Mouse (Mus musculus) heart, adult 9 months (tissue): ENCODE measurements at regions not wholly inside any gene's neighbourhood (a gene's known extent, or its start where the extent isn't known, plus 50 kb on each side); places are given as distances from the start of the nearest gene placed in this dataset.

Experiments
- DNase-seq, 2 experiments: peaks; one replicate each; pipeline ENCODE4 v3.0.0; 2022; ENCODE audit warnings: low spot score in 2 of 2

DNA sequence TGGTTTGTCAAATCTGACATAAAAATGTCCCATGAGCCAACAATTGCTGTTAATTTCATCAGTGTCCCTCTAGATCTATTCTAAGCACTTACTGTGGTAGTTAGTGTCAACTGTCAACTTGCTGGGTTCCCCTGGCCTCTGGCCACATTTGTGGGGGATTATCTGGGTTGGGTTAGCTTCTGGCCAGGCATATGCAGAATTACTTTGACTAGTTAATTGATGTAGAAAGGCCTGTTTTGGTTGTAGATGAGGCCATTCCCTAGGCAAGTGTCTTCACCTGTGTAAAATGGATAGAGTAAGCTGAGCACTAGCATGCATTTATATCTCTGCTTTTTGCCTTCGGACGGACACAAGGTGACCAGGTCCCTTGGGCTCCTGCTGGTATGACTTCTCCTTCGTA lies 283.9 kb downstream of the 1810013L24Rik start:
- DNase-seq, result no peak

GRCm38 (mm10) chr16:9115548-9115947 lies 285.6 kb downstream of the 1810013L24Rik start:
- DNase-seq, result no peak

DNA sequence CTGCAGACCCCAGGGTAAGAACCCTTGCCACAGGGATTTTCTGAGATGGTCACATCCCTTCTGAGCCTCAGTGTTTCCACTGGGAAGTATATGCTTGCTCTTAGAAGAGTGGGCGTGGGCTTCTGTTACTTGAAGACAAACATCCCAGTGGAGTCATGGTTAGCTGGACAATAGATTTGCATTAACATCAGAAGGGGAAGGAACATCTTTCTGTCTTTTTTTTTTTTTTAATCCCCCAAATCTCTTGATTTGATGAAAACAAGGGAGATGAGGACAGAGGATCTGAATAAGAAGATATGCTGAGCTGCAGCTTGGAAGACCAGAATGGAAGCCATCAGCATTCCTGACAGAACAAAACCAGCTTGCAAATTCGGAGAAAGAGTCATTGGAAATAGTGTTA lies 291.7 kb downstream of the 1810013L24Rik start:
- no peak for DNase-seq

GRCm38 (mm10) chr16:9132113-9132512 lies 302.2 kb downstream of the 1810013L24Rik start:
- no peak for DNase-seq

GRCm38 (mm10) chr16:9132778-9133177 lies 302.9 kb downstream of the 1810013L24Rik start:
- no peak for DNase-seq

- DNase-seq, result no peak
Measured at GRCm38 (mm10) chr16:9135377-9135776, 305.5 kb downstream of the 1810013L24Rik start.

GRCm38 (mm10) chr16:9138552-9139224 lies 308.8 kb downstream of the 1810013L24Rik start:
- no peak for DNase-seq

DNA sequence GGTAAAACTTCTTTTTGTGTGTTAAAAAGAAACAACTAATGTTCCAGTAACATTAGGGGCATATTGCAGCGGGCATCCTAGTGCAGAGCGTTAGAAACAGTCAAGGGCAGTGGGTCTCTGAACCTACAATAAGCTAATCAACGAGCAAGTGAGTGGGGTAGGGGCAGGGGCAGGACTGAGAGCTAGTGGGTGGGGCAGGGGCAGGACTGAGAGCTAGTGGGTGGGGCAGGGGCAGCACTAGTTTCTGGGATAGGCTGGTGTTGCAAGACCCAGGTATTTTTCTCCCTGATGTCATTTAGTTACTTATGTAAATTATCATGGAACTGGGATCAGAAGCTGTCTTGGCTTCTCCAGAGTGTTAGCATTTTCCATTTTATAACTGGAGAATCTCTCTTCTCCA lies 309.5 kb downstream of the 1810013L24Rik start:
- no peak for DNase-seq

- DNase-seq, result no peak
Measured at GRCm38 (mm10) chr16:9149209-9150135, 319.6 kb downstream of the 1810013L24Rik start.

- no peak for DNase-seq
Measured at GRCm38 (mm10) chr16:9151936-9152335, 322.0 kb downstream of the 1810013L24Rik start.

DNA sequence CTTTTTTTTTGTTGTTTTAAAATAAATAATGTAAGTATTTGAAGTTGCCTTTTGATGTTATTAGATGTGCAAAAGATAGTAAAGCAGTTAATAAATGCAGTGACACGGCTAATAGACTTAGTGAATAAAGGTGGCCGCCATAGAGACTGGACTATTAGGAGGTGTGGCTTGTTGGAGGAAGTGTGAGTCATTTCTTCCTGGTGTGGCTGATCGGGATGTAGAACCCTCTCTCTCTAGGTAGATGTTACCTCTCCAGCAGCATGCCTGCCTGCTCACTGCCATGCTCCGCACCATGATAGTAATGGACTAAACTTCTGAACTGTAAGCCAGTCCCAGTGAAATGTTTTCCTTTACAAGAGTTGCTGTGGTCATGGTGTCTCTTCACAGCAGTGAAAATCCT lies 323.6 kb downstream of the 1810013L24Rik start:
- DNase-seq, result no peak

GRCm38 (mm10) chr16:9165763-9166310 lies 335.9 kb downstream of the 1810013L24Rik start:
- DNase-seq, result peak; percentile 2 to 34

- no peak for DNase-seq
Measured at GRCm38 (mm10) chr16:9176402-9176801, 346.5 kb downstream of the 1810013L24Rik start.

GRCm38 (mm10) chr16:9195821-9196220 lies 365.9 kb downstream of the 1810013L24Rik start:
- no peak for DNase-seq

GRCm38 (mm10) chr16:9198903-9199532 lies 369.1 kb downstream of the 1810013L24Rik start:
- no peak for DNase-seq

GRCm38 (mm10) chr16:9208602-9209001 lies 378.7 kb downstream of the 1810013L24Rik start:
- DNase-seq, result no peak

DNA sequence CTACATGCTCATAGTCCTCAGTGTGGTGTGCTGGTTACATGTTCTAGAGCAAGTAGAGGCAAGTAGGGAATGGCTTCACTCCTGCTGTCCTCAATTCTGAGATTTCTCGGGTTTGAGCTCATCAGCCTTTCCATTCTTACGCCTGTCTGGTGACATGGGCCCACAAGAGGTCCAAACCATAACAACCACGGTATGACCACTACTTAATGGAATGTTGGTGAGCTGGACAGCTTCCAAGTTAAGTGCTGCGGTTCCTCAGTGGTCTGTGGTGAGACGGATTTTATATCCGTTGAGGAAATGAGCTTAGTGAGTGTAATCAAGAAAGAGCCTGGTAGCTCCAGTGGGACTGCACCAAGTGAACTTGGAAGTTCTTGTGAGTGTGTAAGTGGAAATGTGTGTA lies 381.6 kb downstream of the 1810013L24Rik start:
- DNase-seq, result no peak

- DNase-seq, result no peak
Measured at GRCm38 (mm10) chr16:9215131-9215530, 385.2 kb downstream of the 1810013L24Rik start.

GRCm38 (mm10) chr16:9217361-9217760 lies 387.5 kb downstream of the 1810013L24Rik start:
- DNase-seq, result no peak

DNA sequence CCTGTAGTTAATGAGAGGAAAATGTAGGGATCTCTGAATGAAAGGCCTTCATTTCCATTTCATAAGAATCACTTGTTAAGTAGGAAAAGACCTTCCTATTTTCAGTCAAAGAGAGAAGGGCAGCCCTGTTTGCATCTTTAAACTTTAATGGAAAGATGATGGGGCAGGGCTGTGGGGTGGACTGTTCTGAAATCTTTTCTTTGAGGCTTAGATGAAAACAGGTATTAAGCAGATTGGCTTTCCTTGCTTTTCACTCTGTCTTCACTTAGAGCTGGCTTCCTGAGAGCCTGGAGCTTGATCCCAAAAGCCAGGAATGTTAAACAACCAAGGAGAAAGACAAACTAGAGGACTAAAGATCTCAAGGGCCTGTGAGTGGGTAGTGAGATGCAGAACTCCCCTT lies 400.3 kb downstream of the 1810013L24Rik start:
- DNase-seq, result no peak

GRCm38 (mm10) chr16:9242099-9242498 lies 412.2 kb downstream of the 1810013L24Rik start:
- no peak for DNase-seq

- DNase-seq, result no peak
Measured at GRCm38 (mm10) chr16:9247198-9247597, 417.3 kb downstream of the 1810013L24Rik start.
